Mouse (Mus musculus): ENCODE data around the gene 5330417H12Rik.

Gene 5330417H12Rik

DNA sequence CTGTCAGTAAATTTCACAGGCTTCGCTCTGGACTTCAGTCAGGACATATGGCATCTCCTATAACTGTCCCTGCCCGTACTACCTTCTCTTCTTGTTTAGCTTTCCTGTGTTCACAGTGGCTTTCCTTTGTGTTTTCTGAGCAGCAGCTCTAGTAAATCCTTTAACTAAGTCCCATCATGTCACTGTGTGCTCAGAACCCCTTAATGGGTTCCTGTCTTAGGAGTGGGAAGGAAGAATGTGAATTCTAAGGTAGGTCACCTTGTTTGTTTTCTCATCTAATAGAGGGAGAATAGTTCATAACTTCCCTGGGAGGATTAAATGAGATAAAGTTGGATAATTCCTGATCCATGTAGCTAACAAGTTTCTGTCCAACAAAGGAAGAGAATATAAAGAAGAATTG is at the start of gene 5330417H12Rik:
Gene 5330417H12Rik, minus strand, starts transcription at position 101 of the 400 bp plus-strand sequence.
- no peak for DNase-seq (ENCODE audit: low spot score in 2 of 2)

DNA sequence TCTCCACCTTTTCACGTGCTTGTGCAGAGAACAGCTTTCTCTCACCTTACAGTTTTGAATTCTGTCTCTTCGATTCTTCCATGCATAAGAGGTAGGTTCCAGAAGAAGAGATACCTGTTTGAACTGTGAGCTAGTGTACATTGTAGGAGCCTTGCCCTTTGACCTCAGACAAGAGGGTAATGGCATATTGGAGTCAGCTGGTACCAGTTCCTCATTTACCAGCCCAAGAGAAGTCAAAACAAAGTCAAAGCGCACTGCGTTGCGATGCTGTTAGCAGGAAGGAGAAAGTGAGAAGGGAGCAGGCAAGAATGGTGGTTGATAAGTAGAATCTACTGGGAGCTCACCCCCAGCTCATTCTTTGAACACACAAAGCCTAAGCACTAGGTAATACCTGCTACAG is 43.6 kb upstream of the 5330417H12Rik start:
- DNase-seq (ENCODE audit: low spot score in 2 of 2) = no peak

GRCm38 (mm10) chr7:107666262-107666902 is 41.4 kb upstream of the 5330417H12Rik start:
- DNase-seq (ENCODE audit: low spot score in 2 of 2) = no peak

DNA sequence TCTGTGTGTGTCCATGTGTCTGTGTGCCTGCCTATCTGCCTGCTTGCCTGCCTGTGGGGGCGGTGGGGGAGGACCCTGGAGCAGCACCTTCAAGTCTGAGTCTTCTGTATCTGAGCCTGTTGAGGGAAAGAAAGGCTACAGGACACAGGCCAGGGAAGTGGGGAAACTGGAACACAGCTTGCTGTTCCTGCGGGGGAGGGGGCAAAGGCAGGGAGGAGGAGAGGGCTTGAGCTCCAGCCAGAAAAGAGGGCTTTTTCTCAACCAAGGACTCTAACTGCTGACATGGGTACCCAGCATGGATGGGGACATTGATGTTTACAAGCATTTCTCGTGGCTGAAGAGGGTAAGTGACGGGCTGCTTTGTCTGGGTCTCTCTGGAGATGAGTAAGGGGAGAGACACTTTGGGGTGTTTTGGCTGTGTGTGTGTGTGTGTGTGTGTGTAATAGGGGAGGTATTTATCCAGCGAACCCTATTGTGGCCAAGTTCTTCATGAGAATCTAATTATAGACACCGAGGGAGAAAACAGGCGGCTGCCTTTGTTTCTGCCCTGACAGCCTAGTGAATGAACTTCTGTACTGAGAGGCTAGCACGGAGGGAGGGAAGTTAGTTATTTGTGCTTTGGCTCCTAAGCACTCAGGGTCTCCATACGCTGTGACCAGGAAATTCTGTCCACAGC is 40.8 kb upstream of the 5330417H12Rik start:
- DNase-seq (ENCODE audit: low spot score in 2 of 2) = peak; percentile 10 to 34

GRCm38 (mm10) chr7:107665221-107665585 is 40.2 kb upstream of the 5330417H12Rik start:
- DNase-seq (ENCODE audit: low spot score in 2 of 2) = peak; percentile 26 to 41

DNA sequence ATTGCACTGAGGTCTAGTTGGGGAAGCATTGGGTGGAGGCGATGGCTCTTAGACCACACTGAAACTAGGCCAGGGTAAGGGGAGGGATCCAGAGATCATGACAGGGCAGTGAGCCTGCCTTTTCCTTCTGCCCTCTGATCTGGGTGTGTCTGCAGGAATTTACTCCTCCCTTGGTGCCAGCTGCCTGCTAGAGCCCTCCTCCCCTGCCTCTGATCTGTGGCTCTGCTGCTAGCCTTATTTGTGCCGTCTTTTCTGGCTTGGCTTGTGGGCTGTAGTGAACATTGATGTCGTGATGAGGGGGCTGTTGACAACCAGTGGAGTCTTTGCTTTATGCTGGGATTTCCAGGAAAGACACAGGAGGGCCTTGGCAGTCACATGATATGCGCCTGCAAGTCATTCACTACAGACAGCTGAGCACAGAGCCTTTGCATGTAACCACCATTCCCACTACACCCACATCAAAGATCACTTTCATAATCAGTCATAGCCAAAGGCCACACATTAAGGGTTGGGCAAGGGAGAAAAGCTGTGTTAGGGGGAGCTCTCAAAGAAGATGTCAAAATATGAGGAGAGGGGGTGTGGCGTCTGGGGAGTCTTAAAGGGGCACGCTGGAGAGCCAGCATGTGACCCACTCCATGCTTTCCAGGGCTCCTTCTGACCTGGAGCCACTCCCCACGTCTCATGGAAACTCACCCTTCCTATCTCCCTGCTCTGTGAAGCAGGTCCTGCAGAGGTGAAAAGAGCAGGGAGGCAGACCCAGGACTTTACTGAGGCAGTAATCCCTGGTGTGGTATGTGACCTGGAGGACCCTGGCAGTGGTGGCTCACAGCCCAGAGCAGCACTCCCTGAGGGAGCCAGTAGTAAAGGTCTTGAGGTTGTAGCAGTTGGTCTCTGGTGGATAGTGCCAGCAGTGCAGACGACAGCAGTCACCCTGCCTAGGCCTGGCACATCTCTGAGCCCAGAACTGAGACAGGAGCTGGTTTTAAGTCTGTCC is 39.4 kb upstream of the 5330417H12Rik start:
- peak in 1 of 2 experiments; percentile 2 for DNase-seq (ENCODE audit: low spot score in 2 of 2)

DNA sequence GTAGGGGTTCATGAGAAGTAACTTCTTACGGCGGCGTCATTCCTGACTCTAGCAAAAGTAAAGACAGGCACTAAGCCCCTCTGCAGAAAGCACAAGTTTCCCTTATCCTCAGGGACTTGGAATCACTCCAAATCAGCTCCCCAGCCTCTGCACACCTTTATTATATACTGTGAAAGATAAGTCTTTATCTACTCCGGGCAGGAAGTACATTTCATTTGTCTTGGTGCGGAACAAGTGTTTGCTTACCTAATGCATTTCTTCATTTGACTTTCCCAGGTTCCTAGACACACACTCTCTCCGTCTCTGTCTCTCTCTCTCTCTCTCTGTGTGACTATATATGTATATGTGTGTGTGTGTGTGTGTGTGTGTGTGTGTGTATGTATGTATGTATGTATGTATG is 38.7 kb upstream of the 5330417H12Rik start:
- no peak for DNase-seq (ENCODE audit: low spot score in 2 of 2)

DNA sequence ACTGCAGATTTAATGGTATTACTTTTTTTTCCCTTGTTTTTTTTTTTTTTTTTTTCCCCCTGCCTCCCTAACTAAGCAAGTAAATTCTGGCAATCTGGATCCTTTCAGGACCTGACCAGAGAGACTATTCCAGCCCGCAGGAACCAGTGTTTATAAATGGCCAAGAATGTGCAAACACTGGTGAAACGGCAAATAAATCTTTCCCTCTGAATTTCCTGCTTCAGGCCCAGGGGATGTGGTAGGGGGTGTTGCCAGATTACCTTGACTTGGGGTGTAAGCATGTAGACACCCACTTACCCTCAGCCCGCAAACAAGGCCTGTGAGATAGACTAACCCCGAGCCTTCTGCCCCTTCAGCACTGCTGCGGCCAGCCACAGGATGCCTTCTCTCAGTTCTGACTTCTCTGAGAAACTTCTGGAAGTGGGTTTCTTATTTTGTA is 36.9 kb upstream of the 5330417H12Rik start:
- DNase-seq (ENCODE audit: low spot score in 2 of 2) = no peak

DNA sequence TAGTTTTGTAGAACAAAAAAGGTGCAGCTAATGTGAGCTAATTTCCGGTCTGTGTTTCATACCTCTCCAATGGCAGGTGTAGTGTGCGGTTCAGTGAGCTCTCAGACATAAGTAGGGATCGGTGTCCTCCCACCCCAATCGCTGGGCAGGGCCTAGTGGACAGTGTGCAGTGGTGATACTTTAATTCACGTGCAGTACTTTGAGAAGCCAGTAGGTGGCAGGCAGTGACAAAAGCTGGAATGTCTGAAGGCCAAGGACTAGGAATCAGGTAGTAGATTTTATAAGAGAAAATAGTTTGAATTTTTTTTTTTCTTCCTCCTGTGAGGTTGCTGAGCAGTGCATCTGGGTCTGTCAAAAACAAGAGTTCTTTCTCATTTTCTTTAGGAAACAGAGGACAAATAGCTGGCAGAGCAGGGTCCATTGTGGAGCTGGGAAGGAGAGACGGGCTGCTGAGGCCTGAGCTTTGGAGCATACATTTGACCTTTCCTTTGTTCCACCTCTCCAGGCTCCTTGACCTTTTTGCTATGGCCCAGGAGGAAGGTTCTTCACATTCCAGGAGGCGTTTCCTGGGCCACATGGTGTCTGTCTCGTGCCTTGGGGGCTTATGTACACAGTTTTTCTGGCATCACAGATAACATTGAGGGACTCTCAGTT is 36.4 kb upstream of the 5330417H12Rik start:
- peak; percentile 29 to 59 for DNase-seq (ENCODE audit: low spot score in 2 of 2)

GRCm38 (mm10) chr7:107659186-107659918 is 34.4 kb upstream of the 5330417H12Rik start:
- no peak for DNase-seq (ENCODE audit: low spot score in 2 of 2)

- DNase-seq (ENCODE audit: low spot score in 2 of 2) = no peak
Observed at GRCm38 (mm10) chr7:107656451-107656850, 31.5 kb upstream of the 5330417H12Rik start.

DNA sequence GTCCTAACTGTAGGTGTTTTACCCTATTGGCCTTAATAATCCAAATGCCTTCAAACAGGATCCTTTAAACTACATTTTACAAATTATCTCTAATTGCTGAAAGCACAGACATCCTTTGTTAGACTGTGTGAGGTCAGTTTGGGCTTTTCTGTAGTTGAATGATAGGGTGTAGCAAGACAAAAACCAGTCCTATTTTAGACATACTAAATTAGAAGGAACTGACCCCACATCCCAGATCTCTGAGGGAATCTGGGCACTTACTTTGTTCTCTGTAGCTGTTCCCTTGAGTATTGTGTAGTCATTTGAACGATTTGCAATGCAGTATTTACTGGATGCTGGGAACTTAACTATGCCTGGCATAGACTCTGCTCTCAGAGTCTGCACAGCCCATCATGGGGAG is 26.9 kb upstream of the 5330417H12Rik start:
- DNase-seq (ENCODE audit: low spot score in 2 of 2) = no peak

- no peak for DNase-seq (ENCODE audit: low spot score in 2 of 2)
Observed at GRCm38 (mm10) chr7:107649990-107650389, 25.0 kb upstream of the 5330417H12Rik start.

- DNase-seq (ENCODE audit: low spot score in 2 of 2) = no peak
Observed at GRCm38 (mm10) chr7:107648937-107649688, 24.2 kb upstream of the 5330417H12Rik start.

DNA sequence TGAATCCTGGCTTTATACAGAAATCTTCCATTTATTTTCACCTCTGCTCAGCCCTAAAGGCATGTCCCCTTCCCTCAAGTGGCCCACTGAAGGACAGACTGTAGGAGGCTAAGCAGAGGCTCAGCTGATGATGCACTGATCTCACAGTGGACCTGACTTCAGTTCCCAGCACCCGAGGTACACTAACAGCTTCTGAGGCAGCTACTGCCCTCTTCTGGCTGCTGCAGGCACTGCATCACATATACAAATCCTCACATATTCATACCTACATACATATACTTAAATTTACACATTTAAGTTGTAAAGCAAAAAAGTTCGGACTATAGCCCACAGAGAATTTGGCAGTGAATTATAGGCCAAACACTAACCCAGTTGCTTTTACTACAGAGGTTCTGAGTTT is 20.0 kb upstream of the 5330417H12Rik start:
- no peak for DNase-seq (ENCODE audit: low spot score in 2 of 2)

DNA sequence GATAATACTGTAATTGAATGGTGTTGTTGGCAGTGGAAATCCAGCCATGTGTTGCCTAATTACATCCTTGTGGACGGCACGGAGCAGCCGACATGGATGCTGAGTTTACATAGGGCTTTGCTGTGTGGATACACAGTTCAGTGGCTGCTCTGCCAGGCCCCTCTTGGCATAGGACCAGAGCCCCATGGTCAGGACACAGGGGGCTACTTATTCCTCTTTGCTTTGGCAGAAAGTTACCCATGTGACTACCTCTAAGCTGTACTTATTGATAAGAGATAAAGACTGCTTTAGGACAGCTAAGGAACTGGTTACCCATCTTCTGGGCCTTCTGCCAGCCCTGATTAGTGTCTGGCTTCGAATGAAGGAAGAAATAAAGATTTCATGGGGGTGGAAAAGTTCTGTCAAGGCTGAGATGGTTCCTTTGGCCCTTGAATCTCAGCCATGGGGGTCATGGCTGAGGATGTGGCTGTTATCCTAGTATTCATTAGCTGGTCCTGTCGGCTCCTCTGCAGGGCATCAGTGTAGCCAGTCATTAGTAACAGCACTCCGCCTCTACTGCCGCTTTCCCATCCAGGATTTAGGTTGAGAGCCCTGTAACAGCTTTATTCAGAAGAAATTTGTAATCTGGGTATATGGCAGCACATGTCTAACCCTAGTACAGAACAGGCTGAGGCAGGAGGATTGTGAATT is 17.8 kb upstream of the 5330417H12Rik start:
- no peak for DNase-seq (ENCODE audit: low spot score in 2 of 2)

- DNase-seq (ENCODE audit: low spot score in 2 of 2) = no peak
Observed at GRCm38 (mm10) chr7:107638026-107638425, 13.1 kb upstream of the 5330417H12Rik start.

- DNase-seq (ENCODE audit: low spot score in 2 of 2) = no peak
Observed at GRCm38 (mm10) chr7:107637398-107637797, 12.4 kb upstream of the 5330417H12Rik start.

DNA sequence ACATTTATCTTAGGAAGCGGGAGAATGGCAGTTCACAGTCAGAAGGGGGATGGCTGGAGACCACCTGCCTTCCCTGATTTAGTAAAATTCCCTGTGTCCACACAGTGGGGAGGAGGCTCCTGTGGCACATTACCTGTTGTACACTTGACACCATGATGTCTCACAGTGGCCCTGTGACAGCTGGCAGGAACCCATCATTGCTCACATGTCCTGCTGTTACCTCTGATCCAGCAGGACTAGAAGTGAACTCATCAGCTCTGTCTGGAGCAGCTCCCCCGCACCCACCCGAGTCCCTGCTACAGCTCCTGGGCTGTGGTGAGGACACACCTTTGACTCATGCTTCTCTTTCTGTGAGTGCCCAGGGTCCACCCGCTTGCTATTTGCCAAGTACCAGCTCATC is 8.2 kb upstream of the 5330417H12Rik start:
- DNase-seq (ENCODE audit: low spot score in 2 of 2) = no peak

- DNase-seq (ENCODE audit: low spot score in 2 of 2) = no peak
Observed at GRCm38 (mm10) chr7:107628383-107628782, 3.4 kb upstream of the 5330417H12Rik start.

Measured in right cerebral cortex, postnatal 36 days (tissue).